Mouse (Mus musculus) heart, embryonic 13.5 days (tissue): ENCODE measurements around the gene Timm22. TPM values are rescaled to one million over a fixed set of nuclear protein-coding genes. Genes with fewer than 3 reads are reported as not detected.

Experiments
- ATAC-seq: fragments of 200-750 bp; cut with Nextera tagmentation; 2 replicates; pipeline ENCODE4 v1.8.0; 2017; ENCODE audit warnings: moderate TSS enrichment; ENCODE audit not compliant: insufficient number of reproducible peaks, low FRiP score, low TSS enrichment; ENCODE audit errors: extremely low read depth
- H3K27ac ChIP-seq: fragments of 300-500 bp; sonication (generic); replicated peaks from 2 replicates; pipeline ENCODE4 v1.5.1; 2015; ENCODE audit warnings: moderate library complexity, mild to moderate bottlenecking, inconsistent platforms
- H3K27me3 ChIP-seq: fragments of 300-500 bp; sonication (generic); replicated peaks from 2 replicates; pipeline ENCODE4 v1.6.1; 2015; ENCODE audit warnings: mild to moderate bottlenecking, inconsistent platforms
- H3K36me3 ChIP-seq: fragments of 300-500 bp; sonication (generic); 2 replicates; pipeline ENCODE4 v1.6.1; 2015; ENCODE audit warnings: mild to moderate bottlenecking, inconsistent platforms
- H3K4me1 ChIP-seq: fragments of 300-500 bp; sonication (generic); 2 replicates; pipeline ENCODE4 v1.6.1; 2015; ENCODE audit warnings: inconsistent platforms
- H3K4me2 ChIP-seq: fragments of 300-500 bp; sonication (generic); 2 replicates; pipeline ENCODE4 v1.6.1; 2015; ENCODE audit warnings: inconsistent platforms, mild to moderate bottlenecking, moderate library complexity
- H3K4me3 ChIP-seq: fragments of 300-500 bp; sonication (generic); 2 replicates; pipeline ENCODE4 v1.5.1; 2015; ENCODE audit warnings: moderate library complexity, mild to moderate bottlenecking, inconsistent platforms
- H3K9ac ChIP-seq: fragments of 300-500 bp; sonication (generic); 2 replicates; pipeline ENCODE4 v1.6.1; 2015; ENCODE audit warnings: inconsistent platforms, mild to moderate bottlenecking, moderate library complexity
- H3K9me3 ChIP-seq: fragments of 300-500 bp; sonication (generic); 2 replicates; pipeline ENCODE4 v1.6.1; 2016; ENCODE audit warnings: inconsistent platforms
- WGBS: fragments of 180-500 bp; shearing (Covaris S2); methylation state at CpG from one replicate; pipeline ENCODE4 v1.1.7; 2015; ENCODE audit warnings: mixed read lengths; 5-methylcytosine and 5-hydroxymethylcytosine counted together
- polyA plus RNA-seq: library from polyadenylated mRNA; unstranded; fragments of >200 nt; fragmentation: Nextera tagmentation; extraction: Ambion mirVana; gene quantifications from 2 replicates; pipeline ENCODE4 v1.2.1, GENCODE M21; 2015

Timm22 gene
- polyA plus RNA-seq, 1 experiment from 2014 or later: 78.6 TPM

DNA sequence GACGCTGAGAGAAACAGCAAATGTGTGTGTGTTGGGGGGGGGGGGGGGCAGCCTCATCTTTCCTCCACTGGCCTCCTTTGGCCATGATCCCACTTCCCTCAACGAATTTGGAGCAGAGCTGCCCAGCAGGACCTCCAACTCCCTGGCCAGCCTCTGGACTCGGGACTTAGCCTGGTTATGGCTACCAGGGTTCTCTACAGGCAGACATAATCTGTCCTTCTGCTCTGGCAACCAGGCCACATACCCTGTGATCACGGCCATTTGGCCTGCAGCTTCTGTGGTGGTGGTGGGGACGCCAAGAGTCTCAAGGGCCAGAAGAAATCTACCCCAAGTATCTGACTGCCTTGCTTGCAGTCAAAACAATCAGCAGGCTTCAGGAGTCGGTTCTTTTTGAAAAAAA lies 34.2 kb upstream of the Timm22 start:
- H3K4me2 ChIP-seq: no peak overlapping the region
- H3K9me3 ChIP-seq: no peaks in the 10 kb centered on the region
- 35% methylated on average over 6 of the region's 6 CpGs for WGBS
- H3K27me3 ChIP-seq: no peaks in the 10 kb centered on the region
- 0 out of 2 replicates have a peak overlapping the region, but pooled peaks have one; percentile 57 for H3K9ac ChIP-seq
- ATAC-seq: no peak
- no peaks in the 10 kb centered on the region for H3K36me3 ChIP-seq
- peak overlapping the region; percentile 97 for H3K27ac ChIP-seq
- H3K4me3 ChIP-seq: no peak overlapping the region
- peaks cover 72% of the 10 kb centered on the region for H3K4me1 ChIP-seq

DNA sequence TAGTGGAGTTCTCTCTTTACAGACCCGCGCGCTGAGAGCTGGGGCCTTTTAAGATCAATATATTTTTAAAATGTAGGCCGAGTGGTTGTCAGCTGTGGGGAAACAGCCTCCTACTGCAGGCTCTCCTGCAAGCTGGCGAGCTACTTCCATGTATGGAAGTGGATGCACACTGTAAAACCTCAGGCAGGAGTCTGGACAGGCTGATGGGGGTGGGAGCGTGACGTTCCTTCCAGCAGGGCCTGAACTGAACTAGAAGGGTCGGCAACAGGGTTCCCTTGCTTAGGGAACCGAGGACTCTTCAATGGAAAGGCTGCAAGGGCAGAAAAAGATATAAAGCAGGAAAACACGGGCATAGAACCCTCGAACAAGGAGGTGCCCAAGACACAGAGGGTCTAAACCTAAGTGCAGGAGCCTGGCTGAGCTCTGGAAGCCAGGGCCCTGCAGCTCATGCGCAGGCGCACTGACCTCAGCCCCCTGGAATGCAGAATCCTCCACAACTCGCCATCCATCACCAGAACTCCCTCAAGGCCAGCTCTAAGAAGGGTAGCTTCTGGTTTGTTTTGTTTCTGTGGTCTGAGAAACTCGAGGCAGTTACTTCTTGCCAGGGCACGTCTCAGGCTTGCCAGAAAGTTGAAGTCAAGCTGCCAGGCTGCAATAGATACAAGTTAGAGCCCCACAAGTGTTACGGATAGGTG lies 32.1 kb upstream of the Timm22 start:
- 17% methylated on average over 17 of the region's 17 CpGs for WGBS
- H3K36me3 ChIP-seq: no peaks in the 10 kb centered on the region
- H3K27ac ChIP-seq: peak overlapping the region; percentile 97
- ATAC-seq: peak; percentile 60; the same call in 1 of the 2 replicates
- no peak overlapping the region for H3K4me3 ChIP-seq
- no peaks in the 10 kb centered on the region for H3K27me3 ChIP-seq
- no peaks in the 10 kb centered on the region for H3K9me3 ChIP-seq
- H3K4me2 ChIP-seq: peak overlapping the region; percentile 45
- H3K9ac ChIP-seq: peak overlapping the region; percentile 57
- peaks cover 67% of the 10 kb centered on the region for H3K4me1 ChIP-seq

DNA sequence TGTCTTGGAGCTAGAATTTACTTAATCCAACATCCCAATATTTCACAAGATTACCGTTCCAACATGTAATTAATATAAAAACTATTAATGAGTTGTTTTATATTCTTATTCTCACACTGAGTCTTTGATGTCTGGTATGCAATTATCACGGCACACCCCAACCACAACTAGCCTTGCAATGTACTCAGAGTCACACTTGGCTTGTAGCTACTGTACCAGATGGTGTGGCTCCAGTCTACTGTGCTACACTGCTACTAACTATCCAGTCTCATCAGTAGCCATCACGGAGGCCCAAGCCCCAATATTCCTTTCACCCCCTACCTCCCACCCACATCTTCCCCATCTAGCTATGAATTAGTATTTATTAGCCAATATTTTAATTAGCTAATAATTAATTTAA lies 30.3 kb upstream of the Timm22 start:
- Histone ChIP-seq H3K36me3 (no peaks in the 10 kb centered on the region), H3K4me1 (peaks cover 69% of the 10 kb centered on the region), H3K27ac (no peak overlapping the region), H3K9ac (no peak overlapping the region), H3K27me3 (no peaks in the 10 kb centered on the region), H3K4me2 (no peak overlapping the region), H3K4me3 (no peak overlapping the region), H3K9me3 (no peaks in the 10 kb centered on the region)
- WGBS: 85% methylated on average over 3 of the region's 3 CpGs
- no peak for ATAC-seq

DNA sequence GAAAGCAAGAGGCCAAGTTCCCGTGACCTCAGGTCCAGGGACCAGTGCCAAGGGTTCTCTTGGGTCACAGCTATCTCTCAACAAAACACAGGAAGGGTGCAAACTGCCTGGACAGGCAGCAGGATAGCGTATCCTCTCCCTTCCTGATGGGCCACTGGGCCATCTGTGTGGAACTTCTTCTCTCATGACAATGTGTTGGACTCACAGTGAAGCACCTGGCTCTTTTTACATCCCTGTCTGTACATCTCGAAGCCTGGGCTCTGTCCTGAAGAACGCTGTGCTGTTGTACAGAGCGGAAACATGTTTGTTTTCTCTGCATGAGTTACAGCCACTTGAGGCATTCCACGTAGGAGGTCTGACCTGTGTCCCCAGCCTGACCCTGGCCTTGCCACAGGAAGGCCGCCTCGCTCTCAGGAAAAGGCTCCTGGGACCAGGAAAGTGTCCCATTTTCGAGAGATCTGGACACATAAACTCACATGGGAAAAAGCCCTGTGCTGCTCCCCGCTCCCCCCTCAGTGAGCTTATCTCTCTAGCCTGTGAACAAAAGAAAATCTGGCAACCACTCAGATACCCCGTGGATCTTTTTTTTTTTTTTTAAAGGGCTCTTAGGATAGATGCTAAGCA lies 26.7 kb upstream of the Timm22 start:
- H3K9ac ChIP-seq: peak overlapping the region; percentile 60
- H3K9me3 ChIP-seq: no peaks in the 10 kb centered on the region
- no peak; the same call in 1 of the 2 replicates for ATAC-seq
- WGBS: 23% methylated on average over 11 of the region's 11 CpGs
- H3K27me3 ChIP-seq: no peaks in the 10 kb centered on the region
- peak overlapping the region; percentile 64 for H3K27ac ChIP-seq
- peak overlapping the region; percentile 18 for H3K4me2 ChIP-seq
- H3K4me1 ChIP-seq: peaks cover 49% of the 10 kb centered on the region
- no peaks in the 10 kb centered on the region for H3K36me3 ChIP-seq
- no peak overlapping the region for H3K4me3 ChIP-seq

GRCm38 (mm10) chr11:76381201-76381885 lies 25.4 kb upstream of the Timm22 start:
- no peaks in the 10 kb centered on the region for H3K27me3 ChIP-seq
- H3K9me3 ChIP-seq: no peaks in the 10 kb centered on the region
- H3K9ac ChIP-seq: no peak overlapping the region
- peaks cover 40% of the 10 kb centered on the region for H3K4me1 ChIP-seq
- no peak for ATAC-seq
- 69% methylated on average over 15 of the region's 15 CpGs for WGBS
- H3K27ac ChIP-seq: peak overlapping the region; percentile 64; the same call in 1 of the 2 replicates
- no peaks in the 10 kb centered on the region for H3K36me3 ChIP-seq
- H3K4me3 ChIP-seq: no peak overlapping the region
- H3K4me2 ChIP-seq: no peak overlapping the region

DNA sequence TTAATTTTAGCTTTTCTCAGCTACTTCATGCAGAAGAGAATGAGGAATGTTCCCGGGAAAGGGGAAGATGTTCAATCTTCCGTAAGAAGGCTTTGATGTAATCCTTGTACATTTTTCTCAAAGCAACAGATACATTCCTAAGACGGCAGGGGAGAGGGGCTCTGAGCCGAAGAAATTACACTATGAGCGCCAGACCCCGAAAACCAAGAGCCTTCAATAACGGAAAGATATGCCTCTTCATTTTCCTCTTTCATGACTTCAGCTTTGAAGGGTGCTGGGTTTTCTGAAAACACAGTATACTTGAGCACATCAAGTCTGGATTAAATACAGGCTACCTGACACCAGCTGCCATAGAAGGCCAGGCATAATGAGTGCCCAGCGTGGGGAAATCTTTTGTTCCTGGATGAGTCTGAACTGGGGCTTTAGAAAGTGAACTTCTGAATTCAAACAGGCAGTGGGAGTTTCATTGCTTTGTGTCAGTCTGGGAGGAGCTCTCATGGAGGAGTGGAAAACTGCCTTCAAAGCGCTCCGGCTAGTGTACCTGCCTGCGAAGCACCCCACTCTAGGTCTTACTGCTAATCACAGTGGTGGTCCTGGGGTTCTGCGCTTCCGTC lies 23.9 kb upstream of the Timm22 start:
- H3K36me3 ChIP-seq: no peaks in the 10 kb centered on the region
- 77% methylated on average over 13 of the region's 13 CpGs for WGBS

GRCm38 (mm10) chr11:76384307-76384706 lies 22.4 kb upstream of the Timm22 start:
- no peak overlapping the region for H3K4me3 ChIP-seq
- peaks cover 47% of the 10 kb centered on the region for H3K4me1 ChIP-seq
- WGBS: 82% methylated on average over 5 of the region's 5 CpGs
- peak overlapping the region; percentile 6; the same call in 1 of the 2 replicates for H3K27ac ChIP-seq
- no peak for ATAC-seq
- H3K4me2 ChIP-seq: no peak overlapping the region
- no peak overlapping the region for H3K9ac ChIP-seq
- no peaks in the 10 kb centered on the region for H3K27me3 ChIP-seq
- H3K36me3 ChIP-seq: no peaks in the 10 kb centered on the region
- H3K9me3 ChIP-seq: no peaks in the 10 kb centered on the region

More for the DNA sequence above, 23.9 kb upstream of the Timm22 start:
- H3K9me3 ChIP-seq: no peaks in the 10 kb centered on the region
- no peak overlapping the region; the same call in 1 of the 2 replicates for H3K27ac ChIP-seq
- H3K4me1 ChIP-seq: peaks cover 40% of the 10 kb centered on the region
- no peaks in the 10 kb centered on the region for H3K27me3 ChIP-seq
- H3K4me3 ChIP-seq: no peak overlapping the region
- H3K4me2 ChIP-seq: no peak overlapping the region
- no peak for ATAC-seq
- no peak overlapping the region; the same call in 1 of the 2 replicates for H3K9ac ChIP-seq

DNA sequence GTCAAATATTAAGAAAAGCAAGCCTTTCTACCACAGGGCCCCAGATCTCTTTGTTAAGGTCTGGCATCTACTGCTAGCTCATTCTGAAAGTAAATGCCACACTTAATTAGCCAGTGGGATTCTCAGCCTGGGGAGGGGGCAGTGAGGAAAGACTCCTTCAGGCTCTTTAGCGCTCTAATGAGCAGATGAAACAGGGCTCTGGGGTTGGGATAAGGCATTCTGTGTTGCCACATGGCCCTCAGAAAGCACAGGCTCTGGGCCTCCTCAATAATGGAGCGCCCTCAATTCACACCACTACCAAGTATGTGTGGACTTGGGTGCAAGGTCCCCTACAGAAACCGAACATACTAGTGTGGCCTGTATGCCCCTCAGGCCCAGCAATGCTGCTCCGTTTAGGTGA lies 21.7 kb upstream of the Timm22 start:
- 83% methylated on average over 4 of the region's 4 CpGs for WGBS
- no peaks in the 10 kb centered on the region for H3K27me3 ChIP-seq
- H3K27ac ChIP-seq: 0 out of 2 replicates have a peak overlapping the region, but pooled peaks have one; percentile 2
- no peaks in the 10 kb centered on the region for H3K36me3 ChIP-seq
- no peaks in the 10 kb centered on the region for H3K9me3 ChIP-seq
- H3K4me1 ChIP-seq: peaks cover 47% of the 10 kb centered on the region
- H3K9ac ChIP-seq: no peak overlapping the region
- H3K4me2 ChIP-seq: no peak overlapping the region
- no peak for ATAC-seq
- no peak overlapping the region for H3K4me3 ChIP-seq

DNA sequence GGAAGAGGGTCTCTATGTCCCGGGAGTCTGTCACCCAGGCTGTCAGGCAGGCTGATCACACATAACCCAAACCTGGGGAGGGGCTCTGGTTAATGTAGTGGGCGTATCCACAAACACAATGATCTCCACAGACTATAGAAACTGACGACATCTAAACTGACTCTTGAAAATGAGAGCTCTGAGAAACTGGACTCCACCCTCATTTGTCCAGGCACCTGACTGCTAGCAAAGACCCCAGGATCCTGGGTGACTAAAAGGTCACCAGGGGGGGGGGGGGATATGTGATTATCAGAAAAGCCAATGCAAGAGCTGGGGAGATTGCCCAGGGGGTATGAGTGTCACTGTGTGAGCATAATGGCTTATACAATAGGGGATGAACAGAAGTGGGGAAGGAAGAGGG lies 21.0 kb upstream of the Timm22 start:
- Histone ChIP-seq H3K4me3 (no peak overlapping the region), H3K27me3 (no peaks in the 10 kb centered on the region), H3K36me3 (peaks cover 3% of the 10 kb centered on the region; the same call in 1 of the 2 replicates), H3K4me2 (no peak overlapping the region), H3K27ac (no peak overlapping the region), H3K9ac (no peak overlapping the region), H3K9me3 (no peaks in the 10 kb centered on the region), H3K4me1 (peaks cover 40% of the 10 kb centered on the region)
- ATAC-seq: no peak
- WGBS: 63% methylated on average over 3 of the region's 3 CpGs

- no peak for ATAC-seq
- WGBS: 84% methylated on average over 1 of the region's 1 CpGs
These were observed 19.7 kb upstream of the Timm22 start for GRCm38 (mm10) chr11:76387097-76387496.

GRCm38 (mm10) chr11:76388711-76389110 lies 18.0 kb upstream of the Timm22 start:
- no peak overlapping the region for H3K27ac ChIP-seq
- no peaks in the 10 kb centered on the region for H3K27me3 ChIP-seq
- H3K9me3 ChIP-seq: no peaks in the 10 kb centered on the region
- peaks cover 19% of the 10 kb centered on the region for H3K4me1 ChIP-seq
- H3K4me2 ChIP-seq: no peak overlapping the region
- H3K36me3 ChIP-seq: peaks cover 20% of the 10 kb centered on the region
- no peak overlapping the region for H3K9ac ChIP-seq
- 69% methylated on average over 7 of the region's 7 CpGs for WGBS
- H3K4me3 ChIP-seq: no peak overlapping the region
- no peak for ATAC-seq

More at GRCm38 (mm10) chr11:76387097-76387496, 19.7 kb upstream of the Timm22 start:
- Histone ChIP-seq H3K4me1 (peaks cover 31% of the 10 kb centered on the region), H3K27me3 (no peaks in the 10 kb centered on the region), H3K36me3 (peaks cover 17% of the 10 kb centered on the region), H3K27ac (no peak overlapping the region), H3K4me2 (no peak overlapping the region), H3K9ac (no peak overlapping the region), H3K4me3 (no peak overlapping the region), H3K9me3 (no peaks in the 10 kb centered on the region)
